Mouse (Mus musculus) midbrain, embryonic 12.5 days (tissue): ENCODE results near the gene Zfp467. TPM values are rescaled to one million over a fixed set of nuclear protein-coding genes. Genes with fewer than 3 reads are reported as not detected.
A peak's percentile ranks its signal among the peaks of the same experiment; 100 is the strongest.

Source experiments
- ATAC-seq: fragments of 200-750 bp; cut with Nextera tagmentation; 2 replicates; pipeline ENCODE4 v1.8.0; 2017; ENCODE audit warnings: low read depth, moderate TSS enrichment, moderate library complexity; ENCODE audit not compliant: low FRiP score
- H3K27ac ChIP-seq: fragments of 300-500 bp; sonication (generic); replicated peaks from 2 replicates; pipeline ENCODE4 v1.5.1; 2016; ENCODE audit warnings: mild to moderate bottlenecking
- H3K27me3 ChIP-seq: fragments of 300-500 bp; sonication (generic); 2 replicates; pipeline ENCODE4 v1.6.1; 2016; ENCODE audit warnings: mild to moderate bottlenecking
- H3K36me3 ChIP-seq: fragments of 300-500 bp; sonication (generic); 2 replicates; pipeline ENCODE4 v1.6.1; 2016
- H3K4me1 ChIP-seq: fragments of 300-500 bp; sonication (generic); 2 replicates; pipeline ENCODE4 v1.6.1; 2016
- H3K4me2 ChIP-seq: fragments of 300-500 bp; sonication (generic); replicated peaks from 2 replicates; pipeline ENCODE4 v1.6.1; 2016; ENCODE audit warnings: mild to moderate bottlenecking, moderate library complexity
- H3K4me3 ChIP-seq: fragments of 300-500 bp; sonication (generic); 2 replicates; pipeline ENCODE4 v1.5.1; 2016; ENCODE audit warnings: mild to moderate bottlenecking
- H3K9ac ChIP-seq: fragments of 300-500 bp; sonication (generic); replicated peaks from 2 replicates; pipeline ENCODE4 v1.6.1; 2016; ENCODE audit warnings: mild to moderate bottlenecking, moderate library complexity
- H3K9me3 ChIP-seq: fragments of 300-500 bp; sonication (generic); 2 replicates; pipeline ENCODE4 v1.6.1; 2016; ENCODE audit warnings: mild to moderate bottlenecking
- WGBS: fragments of 180-500 bp; shearing (Covaris S2); methylation state at CpG from one replicate; pipeline ENCODE4 v1.1.7; 2016; 5-methylcytosine and 5-hydroxymethylcytosine counted together
- polyA plus RNA-seq: library from polyadenylated mRNA; unstranded; fragments of >200 nt; fragmentation: Nextera tagmentation; extraction: Ambion mirVana; gene quantifications from 2 replicates; pipeline ENCODE4 v1.2.1, GENCODE M21; 2016

Gene Zfp467
- polyA plus RNA-seq, 1 experiment from 2014 or later: 22.9 TPM

DNA sequence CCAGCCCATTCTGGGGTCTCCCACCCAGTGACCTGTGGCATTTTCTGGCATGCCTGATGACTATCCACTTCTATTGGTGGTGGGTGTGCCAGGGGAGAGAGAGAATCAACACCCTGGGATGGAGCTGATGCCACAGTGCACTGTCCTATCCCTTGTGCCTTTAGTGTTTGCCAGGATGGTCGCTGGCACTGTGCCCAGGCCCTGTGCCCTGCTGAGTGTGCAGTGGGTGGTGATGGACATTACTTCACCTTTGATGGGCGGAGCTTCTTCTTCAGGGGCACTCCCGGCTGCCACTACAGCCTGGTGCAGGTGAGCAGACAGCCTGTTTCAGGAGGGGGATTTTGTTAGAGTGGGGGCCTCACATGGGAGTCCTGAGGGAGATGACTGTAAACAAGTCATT, 7.1 kb upstream of the Zfp467 start:
- Histone ChIP-seq H3K27me3 (no peaks in the 10 kb centered on the region), H3K9me3 (no peaks in the 10 kb centered on the region), H3K4me1 (no peaks in the 10 kb centered on the region; the same call in 1 of the 2 replicates), H3K9ac (no peak overlapping the region), H3K4me3 (no peak overlapping the region), H3K4me2 (no peak overlapping the region), H3K27ac (no peak overlapping the region), H3K36me3 (no peaks in the 10 kb centered on the region)
- 79% methylated on average over 3 of the region's 3 CpGs for whole genome bisulfite sequencing
- ATAC-seq: no peak

DNA sequence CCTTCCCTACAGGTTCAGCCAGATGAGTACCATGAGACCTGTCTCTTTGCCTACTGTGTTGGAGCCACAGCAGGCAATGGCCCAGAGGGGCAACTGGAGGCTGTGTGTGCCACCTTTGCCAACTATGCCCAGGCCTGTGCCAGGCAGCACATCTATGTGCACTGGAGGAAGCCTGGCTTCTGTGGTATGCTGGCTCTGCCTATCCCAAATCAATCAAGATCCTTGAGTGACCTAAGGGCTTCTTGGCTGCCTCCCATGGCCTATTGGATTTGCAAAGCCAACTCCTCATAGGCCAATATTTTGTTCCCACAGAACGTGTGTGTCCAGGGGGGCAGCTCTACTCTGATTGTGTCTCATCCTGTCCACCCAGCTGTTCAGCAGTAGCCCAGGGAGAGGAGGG, 6.5 kb upstream of the Zfp467 start:
- WGBS: 62% methylated on average over 1 of the region's 1 CpGs
- Histone ChIP-seq H3K4me1 (no peaks in the 10 kb centered on the region; the same call in 1 of the 2 replicates), H3K9me3 (no peaks in the 10 kb centered on the region), H3K27me3 (no peaks in the 10 kb centered on the region), H3K36me3 (no peaks in the 10 kb centered on the region), H3K4me3 (no peak overlapping the region), H3K27ac (no peak overlapping the region), H3K4me2 (no peak overlapping the region), H3K9ac (no peak overlapping the region)
- ATAC-seq: no peak

DNA sequence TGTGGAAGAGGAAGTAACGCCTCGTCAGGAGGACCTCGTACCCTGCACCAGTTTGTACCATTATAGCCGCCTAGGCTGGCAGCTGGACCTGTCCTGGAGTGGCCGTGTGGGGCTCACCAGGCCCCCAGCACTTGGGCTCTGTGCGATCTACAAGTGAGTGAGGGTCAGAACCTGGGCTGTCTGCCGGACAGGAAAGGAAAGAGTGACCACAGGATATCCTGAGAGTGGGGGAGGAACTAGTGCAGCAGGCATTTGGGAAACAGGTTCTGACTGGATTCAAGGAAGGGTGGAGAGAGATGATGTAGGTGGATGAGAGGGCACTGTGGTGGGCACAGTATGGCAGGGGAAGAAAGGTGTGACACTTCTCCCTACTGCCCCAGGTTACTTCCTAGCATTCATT, 2.9 kb upstream of the Zfp467 start:
- Histone ChIP-seq H3K9ac (no peak overlapping the region), H3K27me3 (no peaks in the 10 kb centered on the region), H3K9me3 (no peaks in the 10 kb centered on the region), H3K4me1 (peaks cover 11% of the 10 kb centered on the region), H3K4me2 (no peak overlapping the region), H3K4me3 (no peak overlapping the region), H3K27ac (no peak overlapping the region), H3K36me3 (no peaks in the 10 kb centered on the region)
- WGBS: 83% methylated on average over 7 of the region's 7 CpGs
- no peak for ATAC-seq

DNA sequence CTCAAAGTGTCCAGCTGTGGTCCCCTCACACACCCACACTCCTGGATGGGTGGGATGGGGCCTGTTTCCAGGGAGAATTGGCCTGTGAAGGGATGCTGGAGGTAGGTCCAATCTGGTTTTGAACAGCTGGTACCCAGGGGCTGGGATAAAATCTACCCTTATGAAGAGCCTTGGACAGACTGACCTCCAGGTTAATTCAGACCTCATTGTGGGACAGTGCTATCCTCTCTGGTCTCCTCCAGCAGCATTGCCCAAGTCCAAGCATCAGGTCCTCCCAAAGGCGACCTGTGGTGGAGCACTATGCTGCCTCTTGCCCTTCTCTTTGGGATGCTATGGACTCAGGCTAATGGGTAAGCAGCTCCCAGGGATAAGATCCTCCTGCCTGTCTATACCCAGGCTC, 2.3 kb upstream of the Zfp467 start, which contains the start of gene Sspo:
Sspo (plus strand) TSS at position 301 of the 400 bp plus-strand sequence.
- ATAC-seq: no peak
- WGBS: 81% methylated on average over 1 of the region's 1 CpGs

DNA sequence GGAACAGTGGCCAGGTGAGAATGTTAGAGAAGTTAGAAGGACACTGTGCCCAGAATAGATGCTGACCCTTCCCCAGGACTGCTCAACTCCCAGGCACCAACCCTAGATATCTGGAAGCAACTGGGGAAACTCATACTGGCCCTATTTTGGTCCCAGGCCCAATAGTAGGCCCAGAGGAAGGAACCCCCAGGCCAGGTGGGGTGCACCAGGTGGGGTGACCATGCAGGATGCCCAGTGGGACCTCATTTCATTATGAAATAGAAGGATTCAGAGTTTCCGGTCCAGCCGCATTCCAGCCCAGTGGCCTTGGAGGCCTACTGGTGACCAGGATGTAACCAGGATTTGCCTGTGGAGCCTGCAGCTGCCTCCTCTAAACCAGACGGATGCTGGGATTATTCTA, 1.3 kb upstream of the Zfp467 start:
- Histone ChIP-seq H3K4me3 (no peak overlapping the region), H3K36me3 (peaks cover 7% of the 10 kb centered on the region), H3K9me3 (no peaks in the 10 kb centered on the region), H3K27ac (no peak overlapping the region), H3K27me3 (no peaks in the 10 kb centered on the region), H3K4me2 (no peak overlapping the region), H3K4me1 (peaks cover 16% of the 10 kb centered on the region), H3K9ac (no peak overlapping the region)
- WGBS: 63% methylated on average over 3 of the region's 3 CpGs
- ATAC-seq: no peak

More for the DNA sequence above, 2.3 kb upstream of the Zfp467 start, which contains the start of gene Sspo:
- Histone ChIP-seq H3K27me3 (no peaks in the 10 kb centered on the region), H3K9ac (no peak within 1 kb of the TSS), H3K4me3 (no peak within 1 kb of the TSS), H3K27ac (no peak within 1 kb of the TSS), H3K9me3 (no peaks in the 10 kb centered on the region), H3K36me3 (no peaks in the 10 kb centered on the region), H3K4me1 (peaks cover 16% of the 10 kb centered on the region), H3K4me2 (no peak within 1 kb of the TSS)

DNA sequence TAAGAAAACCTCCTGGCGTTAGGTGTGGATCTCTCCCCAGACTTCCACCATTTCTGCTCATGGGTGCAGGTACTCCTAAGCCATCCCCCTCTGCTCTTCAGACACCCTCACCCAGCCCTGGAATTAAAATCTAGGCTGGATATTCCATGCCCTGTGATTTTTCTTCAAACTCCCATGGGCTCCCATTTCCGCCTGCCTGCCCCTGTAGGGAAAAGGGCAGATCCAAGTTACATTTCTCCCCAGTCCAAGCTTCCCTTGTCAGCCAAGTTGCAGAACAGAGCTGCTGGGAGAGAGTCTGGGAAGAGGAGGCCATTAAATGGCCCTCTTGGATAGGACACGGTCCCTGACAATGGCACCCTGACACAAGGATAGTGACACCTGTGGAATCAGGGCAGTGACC, 631 bp upstream of the Zfp467 start:
- WGBS: 32% methylated on average over 3 of the region's 3 CpGs
- no peak for ATAC-seq
- Histone ChIP-seq H3K27ac (peak overlapping the region; percentile 86), H3K36me3 (peaks cover 13% of the 10 kb centered on the region), H3K4me3 (peak overlapping the region; percentile 66), H3K4me2 (peak overlapping the region; percentile 87), H3K4me1 (peaks cover 16% of the 10 kb centered on the region), H3K27me3 (0 out of 2 replicates have a peak, but pooled peaks cover 6% of the 10 kb centered on the region), H3K9ac (peak overlapping the region; percentile 79), H3K9me3 (no peaks in the 10 kb centered on the region)

DNA sequence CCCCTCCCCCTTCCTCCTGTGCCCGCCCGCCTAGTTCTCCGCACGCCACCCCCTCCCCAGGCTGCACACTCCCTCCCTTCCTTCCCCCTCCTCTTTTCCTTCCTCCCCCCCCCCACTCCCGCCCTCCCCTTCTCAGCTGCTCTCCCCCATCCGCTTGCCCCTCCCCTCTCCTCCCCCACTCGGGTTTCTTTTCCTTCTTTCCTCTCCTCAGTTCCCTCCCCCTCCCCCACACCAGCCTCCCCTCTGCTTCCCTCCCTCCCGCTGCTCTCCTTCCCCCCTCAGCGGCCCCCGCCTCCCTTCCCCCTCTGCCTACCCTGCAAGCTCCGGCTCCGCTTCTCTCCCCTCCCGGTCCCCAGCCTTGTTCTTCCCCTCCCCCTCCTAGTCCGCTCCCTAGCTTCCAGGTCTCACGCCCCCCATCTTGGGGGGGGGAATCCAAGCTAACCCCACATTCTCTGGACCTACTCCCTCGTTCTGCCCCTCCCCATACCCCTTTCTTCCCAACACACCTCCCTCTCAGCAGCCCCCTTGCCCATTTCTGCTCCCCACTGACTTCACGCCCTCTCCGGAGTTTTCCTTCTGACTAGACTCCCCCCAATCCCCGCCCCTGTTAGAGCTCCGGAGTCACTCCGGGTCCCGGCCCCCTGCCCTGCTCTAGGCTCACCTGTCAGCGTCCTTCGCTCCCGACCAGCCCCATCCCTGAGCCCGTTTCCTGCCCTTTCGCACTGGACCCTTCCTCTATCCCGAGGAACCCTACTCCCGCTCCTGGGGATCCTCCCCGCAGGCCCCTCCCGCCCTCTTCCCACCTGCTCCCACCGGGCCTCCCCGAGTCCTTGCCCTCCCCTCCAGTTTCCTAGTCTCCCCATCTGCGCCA, 1.1 kb downstream of the Zfp467 start:
- peaks cover 22% of the 10 kb centered on the region for H3K27me3 ChIP-seq
- peak overlapping the region; percentile 66 for H3K4me3 ChIP-seq
- WGBS: 0% methylated on average over 32 of the region's 34 CpGs
- H3K27ac ChIP-seq: peak overlapping the region; percentile 86
- peak overlapping the region; percentile 79 for H3K9ac ChIP-seq
- H3K4me2 ChIP-seq: peak overlapping the region; percentile 87
- no peaks in the 10 kb centered on the region for H3K9me3 ChIP-seq
- H3K36me3 ChIP-seq: peaks cover 17% of the 10 kb centered on the region
- peaks cover 29% of the 10 kb centered on the region for H3K4me1 ChIP-seq
- peak; percentile 73 for ATAC-seq

DNA sequence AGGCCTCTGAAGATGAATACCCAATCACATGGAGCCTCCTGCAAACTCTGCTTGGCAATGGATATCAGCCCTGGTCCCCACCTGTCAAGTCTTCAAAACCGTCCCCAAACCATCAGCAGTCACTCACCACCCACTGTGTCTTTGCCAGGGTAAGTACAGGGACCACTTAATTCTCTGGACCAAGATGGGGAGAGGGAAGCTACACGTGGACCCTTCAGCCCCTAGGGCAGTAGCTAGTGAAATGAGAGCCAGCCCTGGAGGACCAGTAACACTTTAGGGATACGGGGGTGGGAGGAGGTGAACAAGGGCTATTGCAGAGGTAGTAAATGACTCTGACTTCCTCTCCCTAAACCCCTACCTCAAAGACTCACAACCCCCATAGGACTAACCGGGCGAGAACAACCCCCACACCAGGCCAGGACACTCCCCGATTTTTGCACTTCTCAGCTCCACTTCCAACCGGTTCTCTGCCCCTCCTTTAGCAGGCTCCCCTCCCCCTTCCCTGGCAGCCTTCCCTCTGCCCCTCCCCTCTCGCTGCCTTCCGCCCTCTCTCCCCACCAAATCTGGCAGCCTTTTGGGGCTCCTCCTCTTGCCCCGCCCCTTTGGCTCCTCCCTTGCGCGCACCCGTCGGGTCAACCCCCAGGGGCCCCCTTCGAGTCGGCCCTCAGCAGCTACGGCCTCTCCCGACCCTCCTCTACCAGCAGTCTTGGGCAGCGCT, 1.9 kb downstream of the Zfp467 start:
- 2% methylated on average over 19 of the region's 19 CpGs for WGBS
- Histone ChIP-seq H3K9me3 (no peaks in the 10 kb centered on the region), H3K4me1 (peaks cover 37% of the 10 kb centered on the region), H3K27me3 (peaks cover 30% of the 10 kb centered on the region), H3K27ac (peak overlapping the region; percentile 86), H3K4me3 (peak overlapping the region; percentile 66), H3K4me2 (peak overlapping the region; percentile 87), H3K9ac (peak overlapping the region; percentile 79; the same call in 1 of the 2 replicates), H3K36me3 (peaks cover 17% of the 10 kb centered on the region)
- ATAC-seq: peak; percentile 91

DNA sequence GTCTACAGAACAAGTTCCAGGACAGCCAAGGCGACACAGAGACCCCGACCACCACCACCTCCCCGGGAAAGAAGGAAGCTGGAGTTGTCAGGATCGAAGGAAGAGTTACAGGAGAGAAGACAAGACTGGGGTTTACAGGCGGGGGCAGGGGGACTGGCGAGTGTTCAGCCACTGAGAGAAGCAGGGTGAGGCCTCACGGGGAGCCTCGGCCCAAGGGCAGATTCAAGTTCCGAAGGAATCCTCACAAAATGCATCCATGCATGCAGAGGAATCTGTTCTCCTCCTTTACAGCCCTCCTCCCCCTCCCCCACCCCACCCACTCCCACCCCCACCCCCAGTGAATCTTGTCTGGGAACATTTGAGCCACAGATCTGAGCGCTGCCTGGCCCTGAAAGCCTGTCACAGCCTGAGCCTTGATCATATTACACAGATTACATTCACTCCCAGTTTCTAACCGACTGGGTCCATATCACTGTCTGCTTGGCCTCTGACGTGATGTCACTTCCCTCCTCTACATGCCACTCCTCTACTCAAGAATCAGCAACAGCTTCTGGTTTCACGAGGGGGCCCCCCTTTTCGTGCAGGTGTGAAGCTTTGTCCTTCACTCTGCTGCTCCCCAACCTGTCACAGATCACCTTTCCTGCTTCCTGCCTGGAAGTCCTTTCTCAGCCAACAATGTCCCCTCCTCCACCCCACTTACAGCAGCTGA, 5.2 kb downstream of the Zfp467 start:
- Histone ChIP-seq H3K4me2 (no peak overlapping the region), H3K9ac (no peak overlapping the region), H3K4me3 (no peak overlapping the region), H3K36me3 (peaks cover 28% of the 10 kb centered on the region), H3K9me3 (no peaks in the 10 kb centered on the region), H3K27me3 (peaks cover 57% of the 10 kb centered on the region), H3K27ac (no peak overlapping the region), H3K4me1 (peaks cover 39% of the 10 kb centered on the region)
- 32% methylated on average over 14 of the region's 14 CpGs for WGBS
- ATAC-seq: no peak

DNA sequence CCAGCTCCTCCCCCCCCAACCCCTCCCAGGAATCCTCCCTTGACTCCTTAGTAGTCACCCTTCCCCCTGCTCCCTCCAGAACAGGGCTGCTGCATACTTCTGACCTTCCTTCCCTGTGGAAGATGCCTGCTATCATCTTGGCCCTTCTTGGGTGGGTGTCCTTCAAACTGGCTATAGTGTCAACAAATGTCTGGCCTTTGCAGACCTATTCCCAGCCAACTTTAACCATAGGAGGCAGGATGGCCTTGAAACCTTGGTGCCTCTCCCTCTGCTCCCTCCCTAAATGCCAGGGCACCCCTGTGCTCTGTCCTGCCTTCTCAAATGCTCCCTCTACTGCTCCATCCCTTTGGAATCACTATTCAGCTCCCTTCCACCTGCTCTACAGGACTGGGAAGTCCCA, 6.0 kb downstream of the Zfp467 start:
- Histone ChIP-seq H3K4me1 (peaks cover 39% of the 10 kb centered on the region), H3K27me3 (peaks cover 57% of the 10 kb centered on the region), H3K4me2 (peak overlapping the region; percentile 42; the same call in 1 of the 2 replicates), H3K9me3 (no peaks in the 10 kb centered on the region), H3K4me3 (no peak overlapping the region), H3K9ac (no peak overlapping the region), H3K27ac (no peak overlapping the region), H3K36me3 (peaks cover 28% of the 10 kb centered on the region)
- ATAC-seq: no peak

DNA sequence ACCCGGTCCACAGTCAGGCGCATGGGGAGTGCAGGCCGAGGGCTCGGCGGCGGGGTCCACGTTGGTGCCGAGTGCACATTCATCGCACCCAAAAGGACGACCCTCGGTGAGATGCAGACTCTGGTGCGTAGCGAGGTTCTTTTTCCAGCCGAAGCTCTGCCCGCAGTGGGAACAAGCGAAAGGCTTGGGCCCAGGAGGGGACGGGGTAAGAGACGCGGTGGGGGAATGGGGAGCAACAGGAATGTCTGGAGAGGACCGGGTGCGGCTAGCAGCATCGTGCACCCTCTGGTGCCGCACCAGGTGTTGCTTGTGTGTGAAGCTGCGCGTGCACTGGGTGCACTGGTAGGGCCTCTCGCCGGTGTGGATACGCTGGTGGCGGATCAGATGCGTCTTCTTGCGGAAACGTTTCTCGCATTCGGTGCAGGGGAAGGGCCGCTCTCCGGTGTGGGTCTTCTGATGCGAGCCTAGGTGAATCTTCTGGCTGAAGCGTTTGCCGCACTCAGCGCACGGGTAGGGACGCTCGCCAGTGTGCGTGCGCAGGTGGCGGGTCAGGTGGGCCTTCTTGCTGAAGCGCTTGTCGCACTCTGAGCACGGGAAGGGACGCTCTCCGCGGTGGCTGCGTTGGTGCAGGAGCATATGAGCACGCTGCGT, 7.0 kb downstream of the Zfp467 start:
- peaks cover 37% of the 10 kb centered on the region for H3K4me1 ChIP-seq
- H3K27ac ChIP-seq: no peak overlapping the region
- H3K9me3 ChIP-seq: no peaks in the 10 kb centered on the region
- H3K4me2 ChIP-seq: peak overlapping the region; percentile 42
- no peak; the same call in 1 of the 2 replicates for ATAC-seq
- peaks cover 57% of the 10 kb centered on the region for H3K27me3 ChIP-seq
- WGBS: 12% methylated on average over 55 of the region's 55 CpGs
- peaks cover 28% of the 10 kb centered on the region for H3K36me3 ChIP-seq
- H3K9ac ChIP-seq: peak overlapping the region; percentile 31; the same call in 1 of the 2 replicates
- peak overlapping the region; percentile 27 for H3K4me3 ChIP-seq
